Mouse (Mus musculus): ENCODE measurements around the gene Nrtn. TPM values are rescaled to one million over a fixed set of nuclear protein-coding genes. Genes with fewer than 3 reads are reported as not detected.

Gene Nrtn
- polyA plus RNA-seq, 1 experiment = 0.78 TPM

- H3K4me2 ChIP-seq (ENCODE audit: low read depth) = no peak overlapping the region
Observed at GRCm38 (mm10) chr17:56793614-56794319, 36.4 kb upstream of the Nrtn start.

DNA sequence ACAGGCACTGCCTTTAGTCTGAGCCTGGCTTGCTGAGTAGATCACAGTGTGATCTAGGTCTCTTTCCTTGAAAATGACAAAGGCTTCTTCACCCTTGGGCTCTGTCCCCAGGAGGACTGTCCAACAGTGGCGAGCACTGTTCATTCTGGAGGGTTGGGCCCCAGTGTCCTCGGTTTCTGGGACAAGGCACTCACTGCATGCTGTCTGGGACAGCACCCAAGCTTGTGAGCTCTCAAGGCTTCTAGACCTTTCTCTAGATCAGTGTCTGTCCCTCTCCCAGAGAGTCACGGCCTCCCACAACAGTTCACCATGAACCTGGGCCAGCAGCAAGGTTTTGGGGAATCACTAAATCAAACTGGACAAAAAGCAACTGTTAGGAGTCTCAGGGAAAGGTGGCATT lies 35.3 kb upstream of the Nrtn start:
- TF ChIP-seq TCF12 (IDR thresholded peaks at IDR 0.05; ENCODE audit: insufficient read depth, poor library complexity, severe bottlenecking) = no peak
- Histone ChIP-seq H3ac (ENCODE audit: control insufficient read depth, insufficient read length) (no peak overlapping the region), H3K79me2 (ENCODE audit: control insufficient read depth, insufficient read depth) (no peaks in the 10 kb centered on the region), H3K36me3 (ENCODE audit: control insufficient read depth, insufficient read depth) (no peaks in the 10 kb centered on the region), H3K4me2 (ENCODE audit: low read depth) (no peak overlapping the region), H3K27me3 (ENCODE audit: control insufficient read depth, insufficient read depth, insufficient read length) (no peaks in the 10 kb centered on the region), H3K4me3 (no peak overlapping the region)

More at GRCm38 (mm10) chr17:56793614-56794319, 36.4 kb upstream of the Nrtn start:
- no peaks in the 10 kb centered on the region for H3K79me2 ChIP-seq (ENCODE audit: control insufficient read depth, insufficient read depth)
- no peak for TF ChIP-seq MYOD1 (IDR thresholded peaks at IDR 0.05; ENCODE audit: control insufficient read depth in 1 of 3, insufficient read length in 2 of 3, low read depth in 2 of 3)
- TF ChIP-seq POLR2AphosphoS2 (IDR thresholded peaks at IDR 0.05; ENCODE audit: insufficient read length, low read depth) = no peak
- no peak for TF ChIP-seq CEBPB (IDR thresholded peaks at IDR 0.05; ENCODE audit: insufficient read depth, poor library complexity, severe bottlenecking)
- TF ChIP-seq REST (IDR thresholded peaks at IDR 0.05; ENCODE audit: insufficient read depth, insufficient read length) = no peak
- no peak for TF ChIP-seq SRF (IDR thresholded peaks at IDR 0.05; ENCODE audit: control insufficient read depth, insufficient read length, low read depth)
- TF ChIP-seq USF1 (IDR thresholded peaks at IDR 0.05; ENCODE audit: low read depth) = no peak
- no peak for TF ChIP-seq MYOG (IDR thresholded peaks at IDR 0.05; ENCODE audit: control insufficient read depth in 1 of 3, insufficient read depth in 1 of 3, insufficient read length in 2 of 3, low read depth in 2 of 3)
- no peak for TF ChIP-seq MAX (IDR thresholded peaks at IDR 0.05; ENCODE audit: low read depth)
- no peak for TF ChIP-seq TCF12 (IDR thresholded peaks at IDR 0.05; ENCODE audit: insufficient read depth, poor library complexity, severe bottlenecking)
- no peak for TF ChIP-seq POLR2A (IDR thresholded peaks at IDR 0.05; ENCODE audit: insufficient read length, low read depth)
- TF ChIP-seq TCF3 (IDR thresholded peaks at IDR 0.05; ENCODE audit: insufficient read length, low read depth) = no peak
- no peak for TF ChIP-seq E2F4 (IDR thresholded peaks at IDR 0.05; ENCODE audit: insufficient read depth)
- no peaks in the 10 kb centered on the region for H3K36me3 ChIP-seq (ENCODE audit: control insufficient read depth, insufficient read depth)
- no peaks in the 10 kb centered on the region for H3K27me3 ChIP-seq (ENCODE audit: control insufficient read depth, insufficient read depth, insufficient read length)
- H3ac ChIP-seq (ENCODE audit: control insufficient read depth, insufficient read length) = no peak overlapping the region
- H3K4me3 ChIP-seq = no peak overlapping the region

- Histone ChIP-seq H3ac (ENCODE audit: control insufficient read depth, insufficient read length) (no peak overlapping the region), H3K27me3 (ENCODE audit: control insufficient read depth, insufficient read depth, insufficient read length) (no peaks in the 10 kb centered on the region), H3K79me2 (ENCODE audit: control insufficient read depth, insufficient read depth) (no peaks in the 10 kb centered on the region), H3K36me3 (ENCODE audit: control insufficient read depth, insufficient read depth) (no peaks in the 10 kb centered on the region), H3K4me3 (no peak overlapping the region), H3K4me2 (ENCODE audit: low read depth) (no peak overlapping the region)
- no peak for TF ChIP-seq REST (IDR thresholded peaks at IDR 0.05; ENCODE audit: insufficient read depth, insufficient read length)
- TF ChIP-seq TCF12 (IDR thresholded peaks at IDR 0.05; ENCODE audit: insufficient read depth, poor library complexity, severe bottlenecking) = no peak
- no peak for TF ChIP-seq E2F4 (IDR thresholded peaks at IDR 0.05; ENCODE audit: insufficient read depth)
Observed at GRCm38 (mm10) chr17:56789286-56789685, 32.0 kb upstream of the Nrtn start.

DNA sequence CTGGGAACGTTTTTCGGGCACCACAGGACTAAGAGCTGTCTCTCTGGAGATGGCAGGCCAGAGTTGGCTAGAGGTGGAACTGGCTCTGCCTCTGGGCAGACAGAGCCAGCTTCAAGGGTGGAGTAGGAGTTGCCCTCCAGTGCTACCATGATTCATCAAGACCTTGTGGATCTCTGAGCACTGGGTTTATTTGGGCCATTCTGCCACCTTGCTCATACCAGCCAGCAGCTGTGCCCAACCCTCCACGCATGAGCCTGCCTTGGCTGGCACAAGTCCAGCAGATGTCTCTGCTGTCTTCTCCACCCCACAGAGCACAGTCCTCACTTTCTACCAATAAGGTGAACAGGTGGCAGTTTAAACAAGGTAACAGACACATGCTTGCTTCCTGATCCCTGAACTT lies 31.6 kb upstream of the Nrtn start:
- Histone ChIP-seq H3K27me3 (ENCODE audit: control insufficient read depth, insufficient read depth, insufficient read length) (no peaks in the 10 kb centered on the region), H3K36me3 (ENCODE audit: control insufficient read depth, insufficient read depth) (no peaks in the 10 kb centered on the region), H3K4me3 (no peak overlapping the region), H3K79me2 (ENCODE audit: control insufficient read depth, insufficient read depth) (no peaks in the 10 kb centered on the region), H3K4me2 (ENCODE audit: low read depth) (peak overlapping the region; percentile 2), H3ac (ENCODE audit: control insufficient read depth, insufficient read length) (no peak overlapping the region)
- no peak for TF ChIP-seq E2F4 (IDR thresholded peaks at IDR 0.05; ENCODE audit: insufficient read depth)
- TF ChIP-seq SRF (IDR thresholded peaks at IDR 0.05; ENCODE audit: control insufficient read depth, insufficient read length, low read depth) = no peak
- no peak for TF ChIP-seq TCF3 (IDR thresholded peaks at IDR 0.05; ENCODE audit: insufficient read length, low read depth)
- TF ChIP-seq MYOD1 (IDR thresholded peaks at IDR 0.05; ENCODE audit: control insufficient read depth in 1 of 3, insufficient read length in 2 of 3, low read depth in 2 of 3) = peak in 1 of 3 experiments; percentile 29
- no peak for TF ChIP-seq REST (IDR thresholded peaks at IDR 0.05; ENCODE audit: insufficient read depth, insufficient read length)
- TF ChIP-seq USF1 (IDR thresholded peaks at IDR 0.05; ENCODE audit: low read depth) = no peak
- TF ChIP-seq MYOG (IDR thresholded peaks at IDR 0.05; ENCODE audit: control insufficient read depth in 1 of 3, insufficient read depth in 1 of 3, insufficient read length in 2 of 3, low read depth in 2 of 3) = peak in 2 of 3 experiments; percentile 25 to 60
- TF ChIP-seq TCF12 (IDR thresholded peaks at IDR 0.05; ENCODE audit: insufficient read depth, poor library complexity, severe bottlenecking) = no peak
- no peak for TF ChIP-seq MAX (IDR thresholded peaks at IDR 0.05; ENCODE audit: low read depth)
- TF ChIP-seq POLR2AphosphoS2 (IDR thresholded peaks at IDR 0.05; ENCODE audit: insufficient read length, low read depth) = no peak
- no peak for TF ChIP-seq CEBPB (IDR thresholded peaks at IDR 0.05; ENCODE audit: insufficient read depth, poor library complexity, severe bottlenecking)
- TF ChIP-seq POLR2A (IDR thresholded peaks at IDR 0.05; ENCODE audit: insufficient read length, low read depth) = no peak

DNA sequence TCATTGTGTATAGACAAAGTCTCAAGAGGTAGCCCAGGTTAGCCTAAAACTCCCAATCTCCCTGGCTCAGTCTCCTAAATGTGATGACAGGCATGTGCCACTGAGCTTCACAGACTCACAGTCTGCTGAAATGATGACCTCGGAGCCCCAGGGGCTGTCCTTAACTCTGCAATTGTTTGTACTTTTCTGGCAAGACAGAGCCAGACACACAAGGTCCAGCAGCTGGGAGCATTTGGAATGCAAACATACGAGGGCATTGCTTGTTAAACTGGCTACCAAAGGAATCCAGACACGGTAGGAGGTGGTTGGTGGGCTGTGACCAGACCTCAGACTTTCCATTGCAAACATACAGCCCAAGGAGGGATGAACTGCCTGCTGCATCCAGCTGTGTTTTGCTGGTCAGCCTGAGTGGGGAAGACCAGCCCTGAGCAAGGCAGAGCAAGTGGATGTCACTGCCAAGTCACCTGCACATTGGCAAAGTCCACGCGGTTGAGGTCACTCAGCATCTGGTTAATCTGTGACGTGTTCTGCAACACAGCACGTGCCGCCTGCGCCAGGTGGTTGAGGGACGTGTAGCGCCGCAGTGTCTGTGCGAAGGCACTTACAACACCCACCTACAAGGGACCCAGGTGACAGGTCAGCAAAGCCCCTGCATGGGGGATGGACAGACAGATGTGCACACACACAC lies 23.1 kb upstream of the Nrtn start:
- TF ChIP-seq TCF3 (IDR thresholded peaks at IDR 0.05; ENCODE audit: insufficient read length, low read depth) (no peak), E2F4 (IDR thresholded peaks at IDR 0.05; ENCODE audit: insufficient read depth) (no peak), MAX (IDR thresholded peaks at IDR 0.05; ENCODE audit: low read depth) (no peak), MYOG (IDR thresholded peaks at IDR 0.05; ENCODE audit: control insufficient read depth in 1 of 3, insufficient read depth in 1 of 3, insufficient read length in 2 of 3, low read depth in 2 of 3) (no peak), POLR2A (IDR thresholded peaks at IDR 0.05; ENCODE audit: insufficient read length, low read depth) (no peak), USF1 (IDR thresholded peaks at IDR 0.05; ENCODE audit: low read depth) (no peak), REST (IDR thresholded peaks at IDR 0.05; ENCODE audit: insufficient read depth, insufficient read length) (no peak), CEBPB (IDR thresholded peaks at IDR 0.05; ENCODE audit: insufficient read depth, poor library complexity, severe bottlenecking) (no peak), POLR2AphosphoS2 (IDR thresholded peaks at IDR 0.05; ENCODE audit: insufficient read length, low read depth) (no peak)
- Histone ChIP-seq H3K4me2 (ENCODE audit: low read depth) (no peak overlapping the region), H3K27me3 (ENCODE audit: control insufficient read depth, insufficient read depth, insufficient read length) (no peaks in the 10 kb centered on the region), H3K36me3 (ENCODE audit: control insufficient read depth, insufficient read depth) (no peaks in the 10 kb centered on the region), H3K4me3 (no peak overlapping the region), H3ac (ENCODE audit: control insufficient read depth, insufficient read length) (no peak overlapping the region), H3K79me2 (ENCODE audit: control insufficient read depth, insufficient read depth) (no peaks in the 10 kb centered on the region)
